Mouse (Mus musculus) thymus, postnatal 10 days (tissue): ENCODE results near the gene Cramp1l.
"Not testable (repeated sequence)": the region's sequence is repeated elsewhere in the genome, so short reads cannot be mapped to it uniquely, and the experiment has no call there.

Experiments used
- DNase-seq, 2 experiments: peaks; one replicate each; pipeline ENCODE4 v3.0.0; 2021; ENCODE audit warnings: low spot score in 2 of 2

Gene Cramp1l

GRCm38 (mm10) chr17:24959371-24959770 lies 56.2 kb downstream of the Cramp1l start:
- no peak for DNase-seq

DNA sequence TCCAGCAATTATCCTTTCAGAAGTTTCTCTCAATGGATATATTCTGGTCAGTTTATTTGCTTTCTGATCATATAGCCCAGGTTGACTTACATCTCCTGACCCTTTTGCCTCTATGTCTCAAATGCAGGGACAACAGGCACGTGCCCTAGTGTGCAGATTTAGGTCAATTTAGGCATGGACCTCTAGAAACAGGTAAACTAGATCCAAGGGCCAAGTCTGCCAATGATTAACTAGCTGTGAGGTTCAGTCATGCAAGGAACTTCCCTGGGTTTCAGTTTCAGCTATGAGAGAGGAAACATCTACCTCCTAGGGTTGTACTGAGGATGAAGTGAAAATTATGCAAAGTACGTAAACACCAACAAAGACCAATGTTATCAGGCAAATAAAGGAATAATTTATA lies 62.3 kb downstream of the Cramp1l start:
- DNase-seq = no peak

DNA sequence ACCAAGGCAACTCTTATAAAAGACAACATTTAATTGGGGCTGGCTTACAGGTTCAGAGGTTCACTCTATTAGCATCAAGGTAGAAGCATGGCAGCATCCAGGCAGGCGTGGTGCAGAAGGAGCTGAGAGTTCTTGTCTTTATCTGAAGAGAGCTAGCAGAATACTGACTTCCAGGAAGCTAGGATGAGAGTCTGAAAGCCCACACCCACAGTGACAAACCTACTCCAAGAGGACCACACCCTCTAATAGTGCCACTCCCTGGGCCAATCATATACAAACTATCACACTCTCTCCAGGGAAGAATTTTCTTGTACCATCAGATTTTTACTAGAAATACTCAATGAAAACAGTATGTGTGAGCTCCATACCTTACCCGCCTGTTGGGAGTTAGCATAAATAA lies 64.9 kb downstream of the Cramp1l start:
- DNase-seq = no peak

DNA sequence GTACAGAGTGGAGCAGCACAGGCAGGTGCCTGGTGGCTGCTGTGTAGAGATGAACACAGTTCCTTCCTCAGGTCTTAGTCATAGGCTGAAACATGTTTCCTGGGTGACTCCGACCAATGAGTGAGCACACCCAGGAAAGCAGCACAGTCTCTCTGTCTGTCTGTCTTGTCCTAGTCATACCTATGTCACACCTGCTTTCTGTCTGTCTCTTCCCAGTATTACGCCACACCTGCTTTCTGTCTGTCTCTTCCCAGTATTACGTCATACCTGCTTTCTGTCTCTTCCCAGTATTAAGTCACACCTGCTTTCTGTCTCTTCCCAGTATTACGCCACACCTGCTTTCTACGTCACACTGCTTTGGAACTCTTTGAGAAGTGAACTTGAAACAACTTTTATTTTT lies 67.4 kb downstream of the Cramp1l start:
- no peak for DNase-seq

DNA sequence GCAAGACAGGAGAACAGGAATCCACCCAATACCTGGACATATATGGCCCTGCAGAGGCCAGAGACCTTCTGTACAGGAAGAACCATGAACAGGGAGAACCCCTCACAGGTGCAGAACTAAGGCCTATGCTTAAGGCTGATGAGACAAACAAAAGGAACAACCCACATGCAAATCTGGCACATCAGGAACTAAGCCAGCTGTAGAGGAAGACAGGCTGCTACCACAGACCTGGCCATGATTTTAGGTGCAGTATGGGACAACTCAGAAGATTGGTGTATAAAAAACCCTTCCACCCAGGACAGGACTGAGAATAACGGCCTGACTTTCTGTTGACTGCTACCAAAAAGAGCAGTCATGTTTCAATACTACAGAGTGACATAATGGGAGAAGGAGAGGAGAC lies 72.0 kb downstream of the Cramp1l start:
- not testable (repeated sequence) for DNase-seq

GRCm38 (mm10) chr17:24943036-24943435 lies 72.6 kb downstream of the Cramp1l start:
- no peak for DNase-seq

DNA sequence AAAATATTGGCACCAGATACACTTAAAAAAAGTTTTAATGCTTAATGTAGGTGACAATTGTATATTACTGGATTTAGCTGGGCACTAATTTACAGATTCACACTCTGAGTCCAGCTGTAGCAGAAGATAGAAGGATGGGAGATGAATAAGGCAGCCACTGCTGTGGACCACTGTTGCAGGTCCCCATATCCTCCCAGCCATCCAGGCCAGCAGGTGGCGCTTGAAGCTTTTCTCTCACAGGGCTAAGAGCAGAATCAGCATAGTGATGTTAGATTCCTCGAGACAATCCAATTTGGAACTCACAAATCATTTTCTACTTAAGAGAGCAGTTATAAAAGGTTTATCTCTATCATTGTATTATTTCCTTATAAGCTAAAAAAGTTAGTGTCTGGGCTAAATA lies 73.1 kb downstream of the Cramp1l start:
- DNase-seq = peak in 1 of 2 experiments; percentile 22

GRCm38 (mm10) chr17:24937266-24937665 lies 78.3 kb downstream of the Cramp1l start:
- DNase-seq = no peak

- peak; percentile 91 to 95 for DNase-seq
Measured at GRCm38 (mm10) chr17:24936259-24937237, 79.0 kb downstream of the Cramp1l start, which contains the start of gene Mapk8ip3. TSS of gene Mapk8ip3 (minus strand) at chr17:24936977.

- no peak for DNase-seq
Measured at GRCm38 (mm10) chr17:24935666-24936065, 79.9 kb downstream of the Cramp1l start.

GRCm38 (mm10) chr17:24934926-24935325 lies 80.7 kb downstream of the Cramp1l start:
- no peak for DNase-seq

DNA sequence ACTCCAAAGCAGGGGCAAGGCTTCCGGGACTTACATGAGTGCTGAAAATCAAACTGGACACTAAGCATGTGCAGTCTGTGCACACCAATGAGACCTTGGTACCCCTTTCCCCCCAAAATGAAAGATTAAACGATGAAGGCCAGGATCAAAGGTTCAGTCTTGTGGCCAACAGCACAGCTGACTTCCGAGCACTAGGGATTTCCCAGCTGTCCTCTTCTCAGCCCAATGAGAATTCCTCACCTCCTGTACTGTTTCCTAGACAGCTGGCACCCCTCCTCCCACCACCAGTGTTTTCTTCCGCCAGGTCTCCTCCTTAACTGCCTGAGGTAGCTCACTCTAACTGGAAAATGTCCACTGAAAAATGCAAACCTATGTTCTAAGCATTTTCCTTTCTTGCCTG lies 82.4 kb downstream of the Cramp1l start:
- no peak for DNase-seq

DNA sequence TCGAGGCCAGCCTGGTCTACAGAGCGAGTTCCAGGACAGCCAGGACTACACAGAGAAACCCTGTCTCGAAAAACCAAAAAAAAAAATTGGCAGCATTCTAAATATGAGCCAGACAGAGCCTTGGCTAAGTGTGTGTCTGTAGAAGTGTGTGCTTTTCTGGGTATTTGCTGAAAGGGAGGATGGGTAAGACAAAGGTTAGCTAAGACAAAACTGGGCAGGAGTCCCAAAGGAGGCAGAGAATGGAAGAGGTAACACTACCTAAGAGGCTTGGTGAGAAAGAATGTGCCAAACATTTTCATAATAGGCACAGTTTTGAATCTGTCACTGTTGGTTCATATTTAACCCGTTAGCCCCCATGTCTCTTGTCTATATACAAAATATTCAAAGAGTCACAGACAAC lies 83.2 kb downstream of the Cramp1l start:
- DNase-seq = no peak

GRCm38 (mm10) chr17:24929506-24929905 lies 86.1 kb downstream of the Cramp1l start:
- no peak for DNase-seq

DNA sequence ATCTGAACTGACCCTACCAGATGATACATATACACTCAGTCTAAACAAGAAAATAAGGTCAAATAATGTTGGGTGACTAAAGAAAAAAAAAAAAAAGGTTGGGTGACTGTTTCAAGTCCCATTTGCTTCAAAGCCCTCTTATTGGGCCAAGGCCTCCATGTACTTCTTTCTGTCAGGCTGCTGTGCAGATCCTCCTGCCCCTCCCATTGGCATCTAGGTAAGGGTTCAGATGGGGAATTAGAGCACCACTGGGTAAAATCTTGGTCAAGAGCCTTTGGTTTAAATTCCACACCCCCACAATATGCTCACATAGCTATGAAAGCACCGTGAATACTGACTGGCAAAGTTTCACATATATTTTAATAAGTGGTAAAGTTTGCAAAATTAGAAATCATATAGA lies 92.3 kb downstream of the Cramp1l start:
- DNase-seq = no peak

DNA sequence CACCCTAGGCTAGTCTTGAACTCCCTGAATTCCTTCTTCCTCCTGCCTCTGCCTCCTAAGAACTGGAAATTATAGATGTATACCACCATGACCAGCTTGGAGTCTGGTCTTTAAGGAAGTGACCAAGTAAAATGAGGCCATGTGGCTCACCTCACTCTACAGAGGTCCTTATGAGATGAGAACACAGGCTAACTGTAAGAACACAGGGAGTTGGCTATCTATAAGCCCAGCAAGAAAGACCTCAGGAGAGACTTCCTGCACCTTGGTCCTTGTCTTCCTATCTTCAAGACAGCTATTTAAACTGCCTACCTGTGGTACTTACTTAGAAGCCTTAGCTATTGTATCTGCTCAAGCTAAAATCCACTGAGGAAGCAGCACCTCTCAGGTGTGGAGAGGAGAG lies 101.6 kb downstream of the Cramp1l start:
- no peak for DNase-seq
